Mouse (Mus musculus) forebrain, embryonic 13.5 days (tissue): Measurements from ENCODE around the gene Ssc4d. TPM values are rescaled to one million over a fixed set of nuclear protein-coding genes. Genes with fewer than 3 reads are reported as not detected.

Experiments
- ATAC-seq: fragments of 200-750 bp; cut with Nextera tagmentation; 2 replicates; pipeline ENCODE4 v1.8.0; 2017
- H3K27ac ChIP-seq: fragments of 300-500 bp; sonication (generic); 2 replicates; pipeline ENCODE4 v1.5.1; 2015; ENCODE audit warnings: inconsistent platforms, mild to moderate bottlenecking, moderate library complexity
- H3K27me3 ChIP-seq: fragments of 300-500 bp; sonication (generic); 2 replicates; pipeline ENCODE4 v1.6.1; 2015; ENCODE audit warnings: mild to moderate bottlenecking, inconsistent platforms
- H3K36me3 ChIP-seq: fragments of 300-500 bp; sonication (generic); 2 replicates; pipeline ENCODE4 v1.6.1; 2015; ENCODE audit warnings: mild to moderate bottlenecking, inconsistent platforms; ENCODE audit not compliant: poor library complexity, severe bottlenecking
- H3K4me1 ChIP-seq: fragments of 300-500 bp; sonication (generic); 2 replicates; pipeline ENCODE4 v1.6.1; 2015; ENCODE audit warnings: inconsistent platforms
- H3K4me2 ChIP-seq: fragments of 300-500 bp; sonication (generic); 2 replicates; pipeline ENCODE4 v1.6.1; 2015; ENCODE audit warnings: inconsistent platforms, mild to moderate bottlenecking, moderate library complexity
- H3K4me3 ChIP-seq: fragments of 300-500 bp; sonication (generic); 2 replicates; pipeline ENCODE4 v1.5.1; 2015; ENCODE audit warnings: mild to moderate bottlenecking, inconsistent platforms
- H3K9ac ChIP-seq: fragments of 300-500 bp; sonication (generic); 2 replicates; pipeline ENCODE4 v1.6.1; 2015; ENCODE audit warnings: mild to moderate bottlenecking, inconsistent platforms
- H3K9me3 ChIP-seq: fragments of 300-500 bp; sonication (generic); replicated peaks from 2 replicates; pipeline ENCODE4 v1.6.1; 2016; ENCODE audit warnings: inconsistent platforms
- WGBS: fragments of 180-500 bp; shearing (Covaris S2); methylation state at CpG from one replicate; pipeline ENCODE4 v1.1.7; 2015; 5-methylcytosine and 5-hydroxymethylcytosine counted together
- polyA plus RNA-seq: library from polyadenylated mRNA; unstranded; fragments of >200 nt; fragmentation: Nextera tagmentation; extraction: Ambion mirVana; gene quantifications from 2 replicates; pipeline ENCODE4 v1.2.1, GENCODE M21; 2015

The Ssc4d gene
- polyA plus RNA-seq: 0.48 TPM in 2 replicates

- 20% methylated on average over 9 of the region's 9 CpGs for WGBS
- Histone ChIP-seq H3K9ac (no peak within 1 kb of the TSS), H3K27me3 (no peaks in the 10 kb centered on the region), H3K4me3 (no peak within 1 kb of the TSS), H3K36me3 (no peaks in the 10 kb centered on the region), H3K9me3 (no peaks in the 10 kb centered on the region), H3K4me2 (no peak within 1 kb of the TSS), H3K4me1 (no peaks in the 10 kb centered on the region), H3K27ac (no peak within 1 kb of the TSS)
- ATAC-seq: no peak
Observed at GRCm38 (mm10) chr5:135974365-135974764, at the start of gene Ssc4d. Gene Ssc4d (minus strand): TSS chr5:135974531.

- WGBS: 32% methylated on average over 1 of the region's 1 CpGs
Observed at GRCm38 (mm10) chr5:136019907-136020306, 45.6 kb upstream of the Ssc4d start.

GRCm38 (mm10) chr5:136018726-136019125 is 44.4 kb upstream of the Ssc4d start:
- H3K4me1 ChIP-seq: peaks cover 16% of the 10 kb centered on the region
- H3K27me3 ChIP-seq: no peaks in the 10 kb centered on the region
- ATAC-seq: no peak
- no peak overlapping the region for H3K4me2 ChIP-seq
- no peak overlapping the region for H3K27ac ChIP-seq
- no peaks in the 10 kb centered on the region for H3K9me3 ChIP-seq
- no peak overlapping the region for H3K4me3 ChIP-seq
- H3K36me3 ChIP-seq: peaks cover 37% of the 10 kb centered on the region; the same call in 1 of the 2 replicates
- 86% methylated on average over 2 of the region's 2 CpGs for WGBS
- no peak overlapping the region for H3K9ac ChIP-seq

More at GRCm38 (mm10) chr5:136019907-136020306, 45.6 kb upstream of the Ssc4d start:
- ATAC-seq: no peak
- H3K4me1 ChIP-seq: peaks cover 16% of the 10 kb centered on the region
- H3K36me3 ChIP-seq: peaks cover 34% of the 10 kb centered on the region
- H3K9me3 ChIP-seq: no peaks in the 10 kb centered on the region
- no peak overlapping the region for H3K4me3 ChIP-seq
- H3K27ac ChIP-seq: no peak overlapping the region; the same call in 1 of the 2 replicates
- no peaks in the 10 kb centered on the region for H3K27me3 ChIP-seq
- no peak overlapping the region for H3K4me2 ChIP-seq
- no peak overlapping the region for H3K9ac ChIP-seq

GRCm38 (mm10) chr5:136017262-136017661 is 42.9 kb upstream of the Ssc4d start:
- 80% methylated on average over 6 of the region's 6 CpGs for WGBS
- no peaks in the 10 kb centered on the region for H3K27me3 ChIP-seq

GRCm38 (mm10) chr5:136016014-136016876 is 41.9 kb upstream of the Ssc4d start:
- no peak for ATAC-seq
- no peaks in the 10 kb centered on the region for H3K9me3 ChIP-seq
- H3K4me3 ChIP-seq: no peak overlapping the region
- H3K36me3 ChIP-seq: peaks cover 46% of the 10 kb centered on the region
- H3K9ac ChIP-seq: 0 out of 2 replicates have a peak overlapping the region, but pooled peaks have one; percentile 35
- peak overlapping the region; percentile 36 for H3K27ac ChIP-seq
- 66% methylated on average over 10 of the region's 10 CpGs for WGBS
- H3K4me1 ChIP-seq: peaks cover 16% of the 10 kb centered on the region
- no peak overlapping the region for H3K4me2 ChIP-seq
- H3K27me3 ChIP-seq: no peaks in the 10 kb centered on the region

More at GRCm38 (mm10) chr5:136017262-136017661, 42.9 kb upstream of the Ssc4d start:
- ATAC-seq: 0 out of 2 replicates have a peak, but pooled peaks have one; percentile 33
- H3K36me3 ChIP-seq: peaks cover 44% of the 10 kb centered on the region
- H3K4me3 ChIP-seq: no peak overlapping the region
- H3K9me3 ChIP-seq: no peaks in the 10 kb centered on the region
- no peak overlapping the region; the same call in 1 of the 2 replicates for H3K27ac ChIP-seq
- H3K4me1 ChIP-seq: peaks cover 16% of the 10 kb centered on the region
- no peak overlapping the region for H3K4me2 ChIP-seq
- H3K9ac ChIP-seq: no peak overlapping the region

GRCm38 (mm10) chr5:136015586-136015985 is 41.3 kb upstream of the Ssc4d start:
- Histone ChIP-seq H3K27me3 (no peaks in the 10 kb centered on the region), H3K4me1 (peaks cover 16% of the 10 kb centered on the region), H3K4me2 (no peak overlapping the region), H3K9me3 (no peaks in the 10 kb centered on the region), H3K27ac (no peak overlapping the region), H3K4me3 (no peak overlapping the region), H3K36me3 (peaks cover 51% of the 10 kb centered on the region), H3K9ac (peak overlapping the region; percentile 26; the same call in 1 of the 2 replicates)
- no peak for ATAC-seq
- WGBS: 81% methylated on average over 10 of the region's 10 CpGs

GRCm38 (mm10) chr5:136014877-136015276 is 40.5 kb upstream of the Ssc4d start:
- Histone ChIP-seq H3K36me3 (peaks cover 51% of the 10 kb centered on the region), H3K9ac (no peak overlapping the region), H3K4me3 (no peak overlapping the region), H3K27me3 (no peaks in the 10 kb centered on the region), H3K4me1 (peaks cover 16% of the 10 kb centered on the region), H3K9me3 (no peaks in the 10 kb centered on the region), H3K27ac (no peak overlapping the region), H3K4me2 (no peak overlapping the region)
- WGBS: 90% methylated on average over 10 of the region's 10 CpGs
- ATAC-seq: no peak

GRCm38 (mm10) chr5:136007745-136008144 is 33.4 kb upstream of the Ssc4d start:
- no peak overlapping the region for H3K9ac ChIP-seq
- peaks cover 3% of the 10 kb centered on the region for H3K4me1 ChIP-seq
- peaks cover 31% of the 10 kb centered on the region for H3K36me3 ChIP-seq
- no peak overlapping the region for H3K4me2 ChIP-seq
- H3K9me3 ChIP-seq: no peaks in the 10 kb centered on the region
- no peaks in the 10 kb centered on the region for H3K27me3 ChIP-seq
- 87% methylated on average over 7 of the region's 7 CpGs for WGBS
- no peak for ATAC-seq
- no peak overlapping the region for H3K4me3 ChIP-seq
- no peak overlapping the region for H3K27ac ChIP-seq

- Histone ChIP-seq H3K27ac (no peak overlapping the region), H3K36me3 (peaks cover 27% of the 10 kb centered on the region), H3K27me3 (no peaks in the 10 kb centered on the region), H3K4me1 (peaks cover 6% of the 10 kb centered on the region), H3K9ac (no peak overlapping the region), H3K9me3 (no peaks in the 10 kb centered on the region), H3K4me3 (no peak overlapping the region), H3K4me2 (no peak overlapping the region)
- ATAC-seq: no peak
- 85% methylated on average over 4 of the region's 4 CpGs for WGBS
Observed at GRCm38 (mm10) chr5:136004537-136004936, 30.2 kb upstream of the Ssc4d start.

- Histone ChIP-seq H3K36me3 (peaks cover 43% of the 10 kb centered on the region), H3K9me3 (no peaks in the 10 kb centered on the region), H3K27ac (no peak overlapping the region), H3K4me1 (peaks cover 6% of the 10 kb centered on the region), H3K27me3 (no peaks in the 10 kb centered on the region), H3K4me3 (no peak overlapping the region), H3K4me2 (no peak overlapping the region), H3K9ac (0 out of 2 replicates have a peak overlapping the region, but pooled peaks have one; percentile 21)
- ATAC-seq: no peak
- 27% methylated on average over 3 of the region's 3 CpGs for WGBS
Observed at GRCm38 (mm10) chr5:136002751-136003151, 28.4 kb upstream of the Ssc4d start.

GRCm38 (mm10) chr5:136002325-136002724 is 28.0 kb upstream of the Ssc4d start:
- Histone ChIP-seq H3K27me3 (no peaks in the 10 kb centered on the region), H3K4me1 (peaks cover 6% of the 10 kb centered on the region), H3K36me3 (peaks cover 47% of the 10 kb centered on the region), H3K4me3 (no peak overlapping the region), H3K4me2 (no peak overlapping the region), H3K9ac (no peak overlapping the region), H3K9me3 (no peaks in the 10 kb centered on the region), H3K27ac (no peak overlapping the region)
- 72% methylated on average over 2 of the region's 2 CpGs for WGBS
- no peak for ATAC-seq

GRCm38 (mm10) chr5:136001222-136001621 is 26.9 kb upstream of the Ssc4d start:
- H3K9me3 ChIP-seq: no peaks in the 10 kb centered on the region
- H3K4me3 ChIP-seq: no peak overlapping the region
- peaks cover 57% of the 10 kb centered on the region for H3K36me3 ChIP-seq
- no peak overlapping the region for H3K9ac ChIP-seq
- ATAC-seq: no peak
- peaks cover 11% of the 10 kb centered on the region for H3K4me1 ChIP-seq
- 93% methylated on average over 6 of the region's 6 CpGs for WGBS
- H3K27me3 ChIP-seq: no peaks in the 10 kb centered on the region
- H3K27ac ChIP-seq: no peak overlapping the region
- no peak overlapping the region for H3K4me2 ChIP-seq
